Mouse (Mus musculus) forebrain, embryonic 10.5 days (tissue): ENCODE data around the gene Eps8l2. TPM values are rescaled to one million over a fixed set of nuclear protein-coding genes. Genes with fewer than 3 reads are reported as not detected.

Source experiments
- DNase-seq: peaks from one replicate; pipeline ENCODE4 v3.0.0-alpha.2; 2017; ENCODE audit warnings: low spot score; ENCODE audit errors: extremely low spot score
- H3K27ac ChIP-seq: fragments of 300-500 bp; sonication (generic); 2 replicates; pipeline ENCODE4 v1.5.1; 2016; ENCODE audit warnings: mild to moderate bottlenecking
- H3K27me3 ChIP-seq: fragments of 300-500 bp; sonication (generic); 2 replicates; pipeline ENCODE4 v1.6.1; 2016; ENCODE audit warnings: mild to moderate bottlenecking; ENCODE audit not compliant: poor library complexity, severe bottlenecking
- H3K36me3 ChIP-seq: fragments of 300-500 bp; sonication (generic); replicated peaks from 2 replicates; pipeline ENCODE4 v1.6.1; 2016; ENCODE audit warnings: mild to moderate bottlenecking, moderate library complexity
- H3K4me1 ChIP-seq: fragments of 300-500 bp; sonication (generic); 2 replicates; pipeline ENCODE4 v1.6.1; 2016
- H3K4me3 ChIP-seq: fragments of 300-500 bp; sonication (generic); 2 replicates; pipeline ENCODE4 v1.5.1; 2016; ENCODE audit warnings: mild to moderate bottlenecking, moderate library complexity
- H3K9me3 ChIP-seq: fragments of 300-500 bp; sonication (generic); 2 replicates; pipeline ENCODE4 v1.6.1; 2016; ENCODE audit warnings: mild to moderate bottlenecking, moderate library complexity
- WGBS: fragments of 180-500 bp; shearing (Covaris S2); methylation state at CpG from one replicate; pipeline ENCODE4 v1.1.7; 2016; 5-methylcytosine and 5-hydroxymethylcytosine counted together
- polyA plus RNA-seq: library from polyadenylated mRNA; unstranded; fragments of >200 nt; fragmentation: Nextera tagmentation; extraction: Ambion mirVana; gene quantifications from 2 replicates; pipeline ENCODE4 v1.2.1, GENCODE M21; 2016

Gene Eps8l2
- polyA plus RNA-seq, 1 experiment from 2014 or later: 4.5 TPM

- Histone ChIP-seq H3K36me3 (peaks cover 31% of the 10 kb centered on the region), H3K4me3 (no peak overlapping the region), H3K4me1 (peaks cover 31% of the 10 kb centered on the region), H3K27ac (no peak overlapping the region), H3K27me3 (peaks cover 45% of the 10 kb centered on the region), H3K9me3 (no peaks in the 10 kb centered on the region)
- DNase-seq: no peak
- WGBS: 79% methylated on average over 3 of the region's 3 CpGs
Observed at GRCm38 (mm10) chr7:141337716-141338416, 814 bp upstream of the Eps8l2 start.

- H3K27me3 ChIP-seq: peaks cover 45% of the 10 kb centered on the region
- DNase-seq: no peak
- H3K9me3 ChIP-seq: no peaks in the 10 kb centered on the region
- peak overlapping the region; percentile 32 for H3K4me3 ChIP-seq
- H3K4me1 ChIP-seq: peaks cover 31% of the 10 kb centered on the region
- 40% methylated on average over 20 of the region's 20 CpGs for WGBS
- peak overlapping the region; percentile 40; the same call in 1 of the 2 replicates for H3K27ac ChIP-seq
- peaks cover 17% of the 10 kb centered on the region for H3K36me3 ChIP-seq
Observed at GRCm38 (mm10) chr7:141339215-141339920, 688 bp downstream of the Eps8l2 start.

GRCm38 (mm10) chr7:141340023-141340422 lies 1.3 kb downstream of the Eps8l2 start:
- WGBS: 89% methylated on average over 7 of the region's 7 CpGs
- peak overlapping the region; percentile 21; the same call in 1 of the 2 replicates for H3K27ac ChIP-seq
- H3K4me3 ChIP-seq: no peak overlapping the region
- peaks cover 31% of the 10 kb centered on the region for H3K4me1 ChIP-seq
- H3K9me3 ChIP-seq: no peaks in the 10 kb centered on the region
- H3K27me3 ChIP-seq: peaks cover 45% of the 10 kb centered on the region
- no peak for DNase-seq
- H3K36me3 ChIP-seq: peaks cover 11% of the 10 kb centered on the region

- Histone ChIP-seq H3K4me3 (no peak overlapping the region), H3K4me1 (peaks cover 31% of the 10 kb centered on the region), H3K36me3 (peaks cover 10% of the 10 kb centered on the region), H3K9me3 (no peaks in the 10 kb centered on the region), H3K27ac (no peak overlapping the region), H3K27me3 (peaks cover 45% of the 10 kb centered on the region)
- no peak for DNase-seq
- WGBS: 81% methylated on average over 6 of the region's 6 CpGs
Observed at GRCm38 (mm10) chr7:141340476-141340875, 1.8 kb downstream of the Eps8l2 start.

- H3K4me1 ChIP-seq: peaks cover 31% of the 10 kb centered on the region
- H3K36me3 ChIP-seq: no peaks in the 10 kb centered on the region
- H3K4me3 ChIP-seq: no peak overlapping the region
- whole genome bisulfite sequencing: 84% methylated on average over 10 of the region's 10 CpGs
- no peak for DNase-seq
- H3K9me3 ChIP-seq: no peaks in the 10 kb centered on the region
- no peak overlapping the region for H3K27ac ChIP-seq
- peaks cover 45% of the 10 kb centered on the region for H3K27me3 ChIP-seq
Observed at GRCm38 (mm10) chr7:141341689-141342226, 3.1 kb downstream of the Eps8l2 start.

- peaks cover 22% of the 10 kb centered on the region for H3K4me1 ChIP-seq
- no peak overlapping the region for H3K4me3 ChIP-seq
- WGBS: 74% methylated on average over 2 of the region's 2 CpGs
- H3K9me3 ChIP-seq: no peaks in the 10 kb centered on the region
- H3K27ac ChIP-seq: no peak overlapping the region
- DNase-seq: no peak
- H3K36me3 ChIP-seq: no peaks in the 10 kb centered on the region
- H3K27me3 ChIP-seq: peaks cover 35% of the 10 kb centered on the region
Observed at GRCm38 (mm10) chr7:141343230-141343629, 4.5 kb downstream of the Eps8l2 start.

GRCm38 (mm10) chr7:141343696-141344095 lies 5.0 kb downstream of the Eps8l2 start:
- Histone ChIP-seq H3K27me3 (peaks cover 30% of the 10 kb centered on the region), H3K36me3 (no peaks in the 10 kb centered on the region), H3K4me3 (no peak overlapping the region), H3K27ac (no peak overlapping the region), H3K9me3 (no peaks in the 10 kb centered on the region), H3K4me1 (peaks cover 17% of the 10 kb centered on the region)
- 78% methylated on average over 7 of the region's 7 CpGs for WGBS
- DNase-seq: no peak

- Histone ChIP-seq H3K9me3 (no peaks in the 10 kb centered on the region), H3K36me3 (no peaks in the 10 kb centered on the region), H3K4me3 (no peak overlapping the region)
Observed at GRCm38 (mm10) chr7:141344787-141345186, 6.1 kb downstream of the Eps8l2 start.

GRCm38 (mm10) chr7:141351061-141351460 lies 12.4 kb downstream of the Eps8l2 start:
- Histone ChIP-seq H3K27ac (no peak overlapping the region), H3K27me3 (peaks cover 4% of the 10 kb centered on the region; the same call in 1 of the 2 replicates), H3K4me1 (peaks cover 10% of the 10 kb centered on the region), H3K36me3 (no peaks in the 10 kb centered on the region), H3K4me3 (no peak overlapping the region), H3K9me3 (no peaks in the 10 kb centered on the region)
- DNase-seq: no peak
- WGBS: 88% methylated on average over 6 of the region's 6 CpGs

More at GRCm38 (mm10) chr7:141344787-141345186, 6.1 kb downstream of the Eps8l2 start:
- Histone ChIP-seq H3K27me3 (peaks cover 19% of the 10 kb centered on the region), H3K27ac (no peak overlapping the region), H3K4me1 (peaks cover 6% of the 10 kb centered on the region; the same call in 1 of the 2 replicates)
- no peak for DNase-seq
- WGBS: 93% methylated on average over 5 of the region's 5 CpGs

- 88% methylated on average over 8 of the region's 8 CpGs for WGBS
- Histone ChIP-seq H3K27ac (no peak overlapping the region), H3K4me1 (peaks cover 17% of the 10 kb centered on the region), H3K36me3 (no peaks in the 10 kb centered on the region), H3K27me3 (peaks cover 23% of the 10 kb centered on the region), H3K9me3 (no peaks in the 10 kb centered on the region), H3K4me3 (no peak overlapping the region)
- no peak for DNase-seq
Observed at GRCm38 (mm10) chr7:141355051-141355450, 16.4 kb downstream of the Eps8l2 start.

- no peak overlapping the region for H3K27ac ChIP-seq
- WGBS: 60% methylated on average over 12 of the region's 12 CpGs
- no peaks in the 10 kb centered on the region for H3K9me3 ChIP-seq
- no peak overlapping the region for H3K4me3 ChIP-seq
- no peaks in the 10 kb centered on the region for H3K36me3 ChIP-seq
- peaks cover 17% of the 10 kb centered on the region for H3K4me1 ChIP-seq
- peaks cover 31% of the 10 kb centered on the region for H3K27me3 ChIP-seq
- DNase-seq: no peak
Observed at GRCm38 (mm10) chr7:141355626-141356326, 17.1 kb downstream of the Eps8l2 start.

- no peak for DNase-seq
- Histone ChIP-seq H3K27ac (no peak overlapping the region), H3K36me3 (no peaks in the 10 kb centered on the region), H3K4me1 (peaks cover 29% of the 10 kb centered on the region), H3K27me3 (peaks cover 43% of the 10 kb centered on the region), H3K9me3 (no peaks in the 10 kb centered on the region), H3K4me3 (no peak overlapping the region)
- WGBS: 86% methylated on average over 14 of the region's 14 CpGs
Observed at GRCm38 (mm10) chr7:141356971-141357370, 18.3 kb downstream of the Eps8l2 start.
